Mouse (Mus musculus) hindbrain, embryonic 13.5 days (tissue): ENCODE measurements around the gene Dph1. TPM values are rescaled to one million over a fixed set of nuclear protein-coding genes. Genes with fewer than 3 reads are reported as not detected.

Source experiments
- ATAC-seq: fragments of 200-750 bp; cut with Nextera tagmentation; 2 replicates; pipeline ENCODE4 v1.8.0; 2017; ENCODE audit warnings: moderate TSS enrichment; ENCODE audit not compliant: low FRiP score
- H3K27ac ChIP-seq: fragments of 300-500 bp; sonication (generic); 2 replicates; pipeline ENCODE4 v1.5.1; 2015; ENCODE audit warnings: inconsistent platforms, mild to moderate bottlenecking, moderate library complexity
- H3K27me3 ChIP-seq: fragments of 300-500 bp; sonication (generic); 2 replicates; pipeline ENCODE4 v1.6.1; 2015; ENCODE audit warnings: mild to moderate bottlenecking, inconsistent platforms
- H3K36me3 ChIP-seq: fragments of 300-500 bp; sonication (generic); 2 replicates; pipeline ENCODE4 v1.6.1; 2015; ENCODE audit warnings: mild to moderate bottlenecking, inconsistent platforms
- H3K4me1 ChIP-seq: fragments of 300-500 bp; sonication (generic); replicated peaks from 2 replicates; pipeline ENCODE4 v1.6.1; 2015; ENCODE audit warnings: inconsistent platforms
- H3K4me2 ChIP-seq: fragments of 300-500 bp; sonication (generic); 2 replicates; pipeline ENCODE4 v1.6.1; 2015; ENCODE audit warnings: inconsistent platforms, mild to moderate bottlenecking, moderate library complexity
- H3K4me3 ChIP-seq: fragments of 300-500 bp; sonication (generic); 2 replicates; pipeline ENCODE4 v1.5.1; 2015; ENCODE audit warnings: mild to moderate bottlenecking, inconsistent platforms
- H3K9ac ChIP-seq: fragments of 300-500 bp; sonication (generic); 2 replicates; pipeline ENCODE4 v1.6.1; 2015; ENCODE audit warnings: mild to moderate bottlenecking, inconsistent platforms
- H3K9me3 ChIP-seq: fragments of 300-500 bp; sonication (generic); 2 replicates; pipeline ENCODE4 v1.6.1; 2016; ENCODE audit warnings: inconsistent platforms
- WGBS: fragments of 180-500 bp; shearing (Covaris S2); methylation state at CpG from one replicate; pipeline ENCODE4 v1.1.7; 2015; 5-methylcytosine and 5-hydroxymethylcytosine counted together
- polyA plus RNA-seq: library from polyadenylated mRNA; unstranded; fragments of >200 nt; fragmentation: Nextera tagmentation; extraction: Ambion mirVana; gene quantifications from 2 replicates; pipeline ENCODE4 v1.2.1, GENCODE M21; 2015

Dph1 gene
- polyA plus RNA-seq, 1 experiment from 2014 or later: 14.4 TPM

DNA sequence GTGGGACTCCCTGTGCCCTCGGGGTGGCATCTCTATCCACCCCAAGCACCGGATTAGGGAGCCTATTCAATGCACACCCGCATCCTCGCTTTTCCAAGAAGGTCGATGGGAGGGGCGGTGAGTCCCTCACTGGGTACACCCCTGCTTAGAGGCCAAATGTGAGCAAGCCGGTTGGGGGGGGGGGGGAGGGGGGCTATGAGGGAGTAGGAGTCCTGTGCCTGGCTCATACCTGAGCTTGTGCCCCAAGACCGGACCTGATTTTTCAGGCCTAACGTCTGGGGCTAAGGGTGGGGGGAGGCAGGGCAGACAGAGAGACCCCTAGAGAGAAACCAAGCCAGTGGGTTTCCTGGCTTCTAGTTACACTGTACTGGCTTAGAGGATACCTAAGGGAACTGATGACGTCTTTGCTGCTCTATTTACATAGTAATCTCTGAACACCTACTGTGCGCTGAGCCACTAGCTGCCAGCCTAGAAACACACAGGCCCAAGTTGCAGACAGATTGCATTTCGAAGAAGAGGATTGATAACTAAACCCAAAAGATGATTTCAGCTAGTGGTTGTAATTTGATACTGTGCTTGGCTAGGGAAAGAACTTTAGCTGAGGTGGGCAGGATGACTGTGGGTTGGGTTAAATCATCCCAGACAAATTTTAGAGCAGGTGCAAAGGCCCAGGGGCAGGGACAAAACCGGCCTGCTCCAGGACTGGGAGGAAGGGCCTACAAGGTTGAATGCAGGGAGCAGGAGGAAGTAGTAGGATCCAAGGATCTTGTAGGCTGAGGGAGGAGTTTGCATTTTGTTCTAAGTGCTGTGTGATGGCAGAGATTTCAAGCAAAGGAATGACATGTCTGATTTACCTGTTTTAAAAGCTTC lies 23.3 kb upstream of the Dph1 start:
- H3K4me2 ChIP-seq: peak overlapping the region; percentile 60
- 20% methylated on average over 13 of the region's 13 CpGs for WGBS
- H3K9ac ChIP-seq: peak overlapping the region; percentile 56
- peaks cover 55% of the 10 kb centered on the region for H3K4me1 ChIP-seq
- H3K27ac ChIP-seq: peak overlapping the region; percentile 73
- 0 out of 2 replicates have a peak, but pooled peaks cover 6% of the 10 kb centered on the region for H3K27me3 ChIP-seq
- no peaks in the 10 kb centered on the region for H3K9me3 ChIP-seq
- no peaks in the 10 kb centered on the region for H3K36me3 ChIP-seq
- H3K4me3 ChIP-seq: peak overlapping the region; percentile 31
- ATAC-seq: peak; percentile 53

DNA sequence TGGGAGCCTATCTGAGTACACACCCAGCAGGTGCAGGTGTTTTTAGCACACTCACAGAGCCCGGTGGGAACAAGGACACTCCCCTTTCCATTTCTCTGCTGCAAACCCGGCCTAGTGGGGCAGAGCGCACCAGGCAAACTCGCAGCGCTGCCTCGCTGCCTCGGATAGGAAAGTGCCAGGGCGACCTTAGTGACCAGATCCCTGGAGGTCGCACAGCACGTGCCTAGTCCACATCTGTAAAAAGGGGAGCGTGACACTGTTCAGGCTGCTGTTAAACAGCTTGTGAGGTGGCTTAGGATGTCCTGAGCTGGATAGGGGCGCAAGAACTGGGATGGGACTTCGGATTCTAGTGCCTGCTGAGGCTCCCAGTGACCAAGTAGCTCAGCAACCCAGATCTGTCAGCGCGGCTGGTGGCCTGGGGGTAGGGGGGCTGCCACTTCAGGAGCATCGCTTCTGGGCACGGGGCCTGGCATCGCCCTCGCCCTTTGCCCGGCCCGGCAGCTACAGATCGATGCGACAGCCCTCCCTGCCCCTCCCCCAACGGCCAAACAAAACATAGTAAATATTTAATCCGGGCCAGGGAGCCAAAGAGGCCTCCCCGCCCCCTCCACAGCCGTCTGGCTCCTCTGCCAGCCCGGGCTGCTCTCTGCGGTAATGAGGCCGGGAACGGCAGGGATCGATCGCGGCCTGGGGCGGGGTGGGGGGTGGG lies 22.5 kb upstream of the Dph1 start:
- peak; percentile 65 for ATAC-seq
- Histone ChIP-seq H3K27me3 (0 out of 2 replicates have a peak, but pooled peaks cover 6% of the 10 kb centered on the region), H3K4me1 (peaks cover 55% of the 10 kb centered on the region), H3K9me3 (no peaks in the 10 kb centered on the region), H3K4me3 (peak overlapping the region; percentile 31), H3K36me3 (no peaks in the 10 kb centered on the region), H3K9ac (peak overlapping the region; percentile 56), H3K27ac (peak overlapping the region; percentile 73), H3K4me2 (peak overlapping the region; percentile 60)
- WGBS: 2% methylated on average over 29 of the region's 35 CpGs

DNA sequence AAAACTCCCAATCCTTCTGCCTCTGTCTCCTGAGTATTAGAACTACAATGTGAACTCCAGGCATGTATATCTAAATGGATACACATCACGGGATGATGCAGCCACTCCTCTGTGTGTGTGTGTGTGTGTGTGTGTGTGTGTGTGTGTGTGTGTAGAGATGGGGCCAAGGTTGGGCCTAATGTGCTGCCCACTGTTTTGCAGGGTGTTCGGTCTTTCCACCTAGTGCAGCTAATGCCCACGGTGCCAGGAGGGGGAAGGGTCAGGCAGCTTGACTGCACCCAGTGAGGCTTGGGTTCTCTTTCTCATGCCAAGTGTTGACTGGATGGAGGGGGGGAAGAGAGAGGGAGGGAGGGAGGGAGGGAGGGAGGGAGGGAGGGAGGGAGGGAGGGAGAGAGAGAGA lies 21.8 kb upstream of the Dph1 start:
- H3K9me3 ChIP-seq: no peaks in the 10 kb centered on the region
- H3K4me2 ChIP-seq: no peak overlapping the region
- WGBS: 36% methylated on average over 3 of the region's 3 CpGs
- 0 out of 2 replicates have a peak, but pooled peaks cover 6% of the 10 kb centered on the region for H3K27me3 ChIP-seq
- H3K36me3 ChIP-seq: no peaks in the 10 kb centered on the region
- no peak for ATAC-seq
- H3K9ac ChIP-seq: no peak overlapping the region
- peaks cover 55% of the 10 kb centered on the region for H3K4me1 ChIP-seq
- no peak overlapping the region for H3K4me3 ChIP-seq
- no peak overlapping the region for H3K27ac ChIP-seq

DNA sequence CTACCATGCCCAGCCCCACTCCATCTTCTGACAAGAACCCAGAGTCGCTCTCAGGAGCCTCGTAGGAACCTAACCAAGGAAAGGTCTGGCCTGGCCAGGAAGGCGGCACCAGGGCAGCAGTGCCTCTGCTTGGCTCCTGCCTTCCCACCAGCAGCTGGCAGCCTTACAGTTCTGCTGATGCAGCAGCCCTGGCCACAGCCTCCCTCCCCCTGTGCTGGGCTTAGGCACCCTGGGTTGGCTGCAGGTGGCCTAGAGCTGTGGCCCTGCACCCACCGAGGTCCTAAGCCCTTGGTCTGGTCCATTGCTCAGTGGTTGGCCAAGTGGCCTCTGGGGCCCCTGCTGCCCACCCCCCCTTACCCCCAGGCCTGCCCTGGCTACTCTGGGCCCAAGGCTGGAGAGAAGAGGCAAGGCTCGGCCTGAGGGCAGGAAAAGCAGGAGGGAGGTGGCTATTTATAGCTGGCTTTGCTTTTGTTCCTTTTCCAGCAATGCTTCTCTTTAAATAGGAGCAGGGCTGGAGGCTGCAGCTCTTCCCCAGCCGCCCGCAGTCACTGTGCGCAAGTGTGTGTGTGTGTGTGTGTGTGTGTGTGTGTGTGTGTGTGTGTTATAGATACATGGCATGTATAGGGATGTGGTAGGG lies 21.1 kb upstream of the Dph1 start:
- H3K27me3 ChIP-seq: 0 out of 2 replicates have a peak, but pooled peaks cover 6% of the 10 kb centered on the region
- no peak overlapping the region for H3K4me3 ChIP-seq
- no peaks in the 10 kb centered on the region for H3K9me3 ChIP-seq
- H3K27ac ChIP-seq: peak overlapping the region; percentile 69
- no peak overlapping the region for H3K4me2 ChIP-seq
- 0 out of 2 replicates have a peak, but pooled peaks have one; percentile 7 for ATAC-seq
- H3K36me3 ChIP-seq: no peaks in the 10 kb centered on the region
- WGBS: 43% methylated on average over 8 of the region's 8 CpGs
- H3K9ac ChIP-seq: no peak overlapping the region
- peaks cover 55% of the 10 kb centered on the region for H3K4me1 ChIP-seq

DNA sequence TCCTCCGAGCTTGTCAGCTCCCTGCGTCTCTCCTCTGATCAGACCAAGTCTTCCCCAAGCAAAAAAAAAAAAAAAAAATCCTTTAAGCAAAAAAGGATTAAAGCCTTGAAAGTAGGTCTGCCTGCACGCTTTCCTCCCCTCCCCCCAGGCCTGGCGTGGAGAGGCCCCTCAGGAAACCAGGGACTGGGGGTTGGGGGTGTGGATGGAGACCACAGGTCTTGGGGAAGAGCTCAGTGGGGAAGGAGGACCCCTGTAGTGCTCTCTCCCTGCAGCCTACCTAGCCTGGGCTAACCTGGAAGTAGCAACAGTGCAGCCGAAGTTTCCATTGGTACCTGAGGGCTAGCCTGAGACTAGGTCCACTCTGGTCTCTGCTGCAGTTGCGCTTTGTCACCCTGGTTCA lies 19.7 kb upstream of the Dph1 start:
- no peak overlapping the region for H3K27ac ChIP-seq
- H3K9me3 ChIP-seq: no peaks in the 10 kb centered on the region
- no peak for ATAC-seq
- WGBS: 61% methylated on average over 6 of the region's 6 CpGs
- no peak overlapping the region for H3K4me3 ChIP-seq
- H3K4me2 ChIP-seq: no peak overlapping the region
- H3K4me1 ChIP-seq: peaks cover 50% of the 10 kb centered on the region
- 0 out of 2 replicates have a peak, but pooled peaks cover 3% of the 10 kb centered on the region for H3K27me3 ChIP-seq
- no peaks in the 10 kb centered on the region for H3K36me3 ChIP-seq
- no peak overlapping the region for H3K9ac ChIP-seq

DNA sequence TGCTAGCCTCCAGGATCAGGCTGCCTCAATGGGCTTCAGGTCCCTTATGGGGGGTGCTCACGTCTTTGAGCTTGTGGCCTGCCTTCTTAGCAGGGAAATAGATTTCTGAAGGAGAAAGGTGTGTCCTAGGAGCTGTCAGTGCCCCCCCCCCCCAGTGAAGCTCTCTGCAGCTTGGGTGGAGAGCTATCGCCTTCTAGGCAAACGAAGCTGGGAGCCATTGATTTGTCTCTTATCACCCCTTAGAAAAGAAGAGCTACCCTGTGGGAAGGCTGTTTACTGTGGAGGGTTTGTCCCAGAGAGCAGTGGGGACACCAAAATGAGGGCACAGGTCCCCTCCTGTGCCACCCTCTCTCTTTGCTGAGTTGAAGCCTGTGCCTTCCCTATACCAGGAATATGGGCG lies 19.1 kb upstream of the Dph1 start:
- Histone ChIP-seq H3K27me3 (0 out of 2 replicates have a peak, but pooled peaks cover 3% of the 10 kb centered on the region), H3K36me3 (no peaks in the 10 kb centered on the region), H3K9ac (no peak overlapping the region), H3K4me3 (no peak overlapping the region), H3K4me1 (peaks cover 46% of the 10 kb centered on the region), H3K4me2 (no peak overlapping the region), H3K9me3 (no peaks in the 10 kb centered on the region), H3K27ac (no peak overlapping the region)
- WGBS: 65% methylated on average over 4 of the region's 4 CpGs
- ATAC-seq: no peak

DNA sequence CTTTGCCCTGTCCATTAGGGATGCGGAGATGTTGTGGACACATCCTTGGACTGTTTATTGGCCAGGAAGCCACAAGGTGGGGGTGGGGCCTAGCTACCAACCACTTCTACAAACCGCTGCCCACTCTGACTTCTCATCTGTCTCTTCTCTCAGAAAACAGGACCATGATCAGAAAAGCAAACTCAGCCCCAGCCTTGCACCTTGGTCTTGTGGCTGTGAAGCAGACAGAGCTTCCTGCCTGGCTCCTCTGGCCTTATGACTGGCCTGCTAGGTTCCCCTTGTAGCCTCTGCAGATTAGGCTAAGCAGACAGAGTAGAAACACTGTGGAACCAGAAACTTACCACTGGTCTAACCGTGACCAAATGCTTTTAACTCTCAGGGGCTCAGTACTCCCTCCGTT lies 18.3 kb upstream of the Dph1 start:
- Histone ChIP-seq H3K4me3 (no peak overlapping the region), H3K36me3 (no peaks in the 10 kb centered on the region), H3K4me1 (peaks cover 47% of the 10 kb centered on the region), H3K9ac (no peak overlapping the region), H3K27me3 (0 out of 2 replicates have a peak, but pooled peaks cover 3% of the 10 kb centered on the region), H3K27ac (no peak overlapping the region), H3K9me3 (no peaks in the 10 kb centered on the region), H3K4me2 (no peak overlapping the region)
- ATAC-seq: no peak
- WGBS: 67% methylated on average over 4 of the region's 4 CpGs

DNA sequence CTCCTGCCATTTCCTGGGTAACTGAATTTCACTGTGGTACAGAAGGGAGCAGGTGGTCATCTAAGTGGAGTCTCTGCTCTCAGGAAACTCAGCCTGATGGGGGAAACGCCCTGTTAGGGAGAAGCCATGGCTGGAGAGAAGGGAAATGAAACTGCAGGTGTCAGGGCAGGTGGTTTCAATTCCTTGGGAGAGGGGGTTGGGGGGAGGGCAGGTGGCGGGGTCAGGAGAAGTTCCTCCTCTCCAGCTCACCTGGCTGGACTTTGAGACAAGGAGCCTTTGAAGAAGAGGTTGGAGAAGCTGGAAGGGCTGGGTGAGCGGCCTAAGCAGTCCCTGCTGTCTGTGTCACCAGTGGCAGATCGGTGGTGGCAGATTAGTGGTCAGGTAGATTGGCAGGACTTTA lies 15.3 kb upstream of the Dph1 start:
- Histone ChIP-seq H3K4me2 (no peak overlapping the region), H3K4me1 (peaks cover 30% of the 10 kb centered on the region; the same call in 1 of the 2 replicates), H3K9me3 (no peaks in the 10 kb centered on the region), H3K36me3 (no peaks in the 10 kb centered on the region), H3K27ac (no peak overlapping the region), H3K27me3 (peaks cover 6% of the 10 kb centered on the region; the same call in 1 of the 2 replicates), H3K9ac (no peak overlapping the region), H3K4me3 (no peak overlapping the region)
- WGBS: 90% methylated on average over 4 of the region's 4 CpGs
- ATAC-seq: no peak

DNA sequence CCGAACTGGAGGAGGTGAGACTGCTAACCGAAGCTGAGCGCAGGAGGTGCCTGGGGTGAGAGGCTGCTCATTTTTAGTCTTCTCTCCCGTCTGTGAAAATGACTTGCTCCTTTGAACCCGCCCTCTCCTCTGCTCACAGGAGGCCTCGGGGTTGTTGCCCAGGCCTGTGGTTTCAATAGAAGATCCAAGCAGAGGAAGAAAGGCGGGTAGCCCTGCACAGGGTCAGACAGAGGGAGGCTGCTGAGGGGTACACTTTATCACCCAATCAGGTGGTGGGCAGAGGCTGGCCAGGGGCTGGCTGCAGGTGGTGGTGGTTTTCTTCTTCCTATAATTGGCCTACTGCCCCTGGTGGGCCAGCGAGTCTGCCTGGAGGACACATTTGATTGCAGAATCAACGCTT lies 13.4 kb upstream of the Dph1 start:
- Histone ChIP-seq H3K4me1 (peaks cover 25% of the 10 kb centered on the region), H3K4me3 (no peak overlapping the region), H3K4me2 (no peak overlapping the region), H3K9me3 (no peaks in the 10 kb centered on the region), H3K9ac (no peak overlapping the region), H3K36me3 (no peaks in the 10 kb centered on the region), H3K27ac (no peak overlapping the region), H3K27me3 (peaks cover 15% of the 10 kb centered on the region; the same call in 1 of the 2 replicates)
- WGBS: 36% methylated on average over 9 of the region's 9 CpGs
- no peak for ATAC-seq

DNA sequence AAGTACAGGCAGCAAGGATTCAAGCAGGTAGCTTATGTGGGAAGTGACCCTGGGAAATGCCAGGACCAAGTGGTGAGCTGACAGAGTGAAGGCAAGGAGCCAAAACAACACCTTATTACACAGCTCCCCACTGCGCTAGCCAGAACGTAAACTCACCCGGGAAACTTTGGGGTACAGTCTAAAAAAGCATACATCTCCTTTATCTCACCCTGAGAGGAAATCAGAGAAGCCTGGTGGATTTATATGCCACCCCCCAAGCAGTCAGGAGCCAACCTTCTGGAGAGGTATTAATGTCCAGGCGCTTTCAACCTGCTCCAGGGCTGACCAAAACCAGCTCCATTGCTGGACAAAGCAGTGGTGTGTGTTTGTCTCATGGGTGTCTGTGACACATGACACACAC lies 12.9 kb upstream of the Dph1 start:
- ATAC-seq: no peak
- 83% methylated on average over 4 of the region's 4 CpGs for WGBS
- H3K4me1 ChIP-seq: peaks cover 25% of the 10 kb centered on the region
- H3K27me3 ChIP-seq: peaks cover 18% of the 10 kb centered on the region; the same call in 1 of the 2 replicates
- H3K4me2 ChIP-seq: no peak overlapping the region
- H3K4me3 ChIP-seq: no peak overlapping the region
- H3K27ac ChIP-seq: no peak overlapping the region
- H3K9me3 ChIP-seq: no peaks in the 10 kb centered on the region
- no peaks in the 10 kb centered on the region for H3K36me3 ChIP-seq
- no peak overlapping the region for H3K9ac ChIP-seq

DNA sequence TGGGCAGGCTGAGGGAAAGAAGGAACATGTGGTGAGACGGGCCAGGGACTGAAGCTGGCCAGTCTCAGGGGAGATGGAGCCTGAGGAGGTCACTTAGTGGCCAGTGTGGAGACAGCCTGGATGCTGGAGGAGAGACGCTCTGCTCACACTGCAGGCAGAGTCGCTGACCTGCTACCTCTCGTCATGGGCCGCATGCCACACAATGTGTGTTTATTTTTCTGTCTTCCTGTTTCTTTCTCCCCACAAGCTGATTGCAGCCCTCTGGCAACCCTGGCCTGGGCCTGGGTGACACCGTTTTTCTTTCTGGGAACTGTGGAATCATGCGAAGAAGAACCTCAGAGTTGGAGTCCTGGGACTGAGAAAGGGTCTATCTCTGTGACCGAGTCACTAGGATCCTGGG lies 10.7 kb upstream of the Dph1 start:
- Histone ChIP-seq H3K36me3 (no peaks in the 10 kb centered on the region), H3K9ac (0 out of 2 replicates have a peak overlapping the region, but pooled peaks have one; percentile 19), H3K4me3 (no peak overlapping the region), H3K9me3 (no peaks in the 10 kb centered on the region), H3K4me1 (peaks cover 33% of the 10 kb centered on the region), H3K4me2 (no peak overlapping the region), H3K27me3 (peaks cover 37% of the 10 kb centered on the region), H3K27ac (no peak overlapping the region)
- no peak for ATAC-seq
- 71% methylated on average over 8 of the region's 8 CpGs for WGBS

DNA sequence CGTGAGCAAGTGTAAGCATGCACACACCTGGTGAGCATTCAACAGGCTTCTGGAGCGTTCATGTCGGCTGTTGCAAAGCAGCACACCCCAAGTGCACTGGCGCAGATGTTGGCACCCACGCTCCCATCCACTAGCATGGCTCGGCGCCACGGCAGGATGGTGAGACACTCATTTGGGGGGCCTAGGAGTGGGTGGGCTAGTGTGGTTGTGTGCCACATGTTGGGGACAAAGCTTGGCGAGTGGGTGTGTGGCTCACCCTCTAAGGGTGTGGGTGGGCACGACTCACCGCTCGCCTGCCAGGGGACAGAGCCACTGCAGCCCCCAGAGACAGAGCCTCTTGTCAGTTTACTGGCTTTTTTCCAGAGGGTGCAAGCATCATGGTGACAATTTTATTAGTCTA lies 9.9 kb upstream of the Dph1 start:
- Histone ChIP-seq H3K4me1 (peaks cover 39% of the 10 kb centered on the region), H3K36me3 (no peaks in the 10 kb centered on the region), H3K27me3 (peaks cover 45% of the 10 kb centered on the region), H3K4me3 (no peak overlapping the region), H3K4me2 (no peak overlapping the region), H3K27ac (no peak overlapping the region), H3K9ac (no peak overlapping the region), H3K9me3 (no peaks in the 10 kb centered on the region)
- 91% methylated on average over 12 of the region's 12 CpGs for WGBS
- no peak for ATAC-seq
